Mouse (Mus musculus) heart, embryonic 15.5 days (tissue): Measurements from ENCODE around the gene Nxn. TPM values are rescaled to one million over a fixed set of nuclear protein-coding genes. Genes with fewer than 3 reads are reported as not detected.

Experiments used
- ATAC-seq: fragments of 200-750 bp; cut with Nextera tagmentation; replicated peaks from 2 replicates; pipeline ENCODE4 v1.8.0; 2017; ENCODE audit warnings: low read depth, moderate TSS enrichment; ENCODE audit not compliant: insufficient number of reproducible peaks, insufficient read depth, low FRiP score
- H3K27ac ChIP-seq: fragments of 300-500 bp; sonication (generic); 2 replicates; pipeline ENCODE4 v1.5.1; 2015; ENCODE audit warnings: mild to moderate bottlenecking, inconsistent platforms
- H3K27me3 ChIP-seq: fragments of 300-500 bp; sonication (generic); 2 replicates; pipeline ENCODE4 v1.6.1; 2015; ENCODE audit warnings: inconsistent platforms
- H3K36me3 ChIP-seq: fragments of 300-500 bp; sonication (generic); 2 replicates; pipeline ENCODE4 v1.6.1; 2015; ENCODE audit warnings: mild to moderate bottlenecking, inconsistent platforms
- H3K4me1 ChIP-seq: fragments of 300-500 bp; sonication (generic); replicated peaks from 2 replicates; pipeline ENCODE4 v1.6.1; 2015; ENCODE audit warnings: inconsistent platforms
- H3K4me2 ChIP-seq: fragments of 300-500 bp; sonication (generic); 2 replicates; pipeline ENCODE4 v1.6.1; 2015; ENCODE audit warnings: inconsistent platforms, mild to moderate bottlenecking, moderate library complexity
- H3K4me3 ChIP-seq: fragments of 300-500 bp; sonication (generic); 2 replicates; pipeline ENCODE4 v1.5.1; 2015; ENCODE audit warnings: mild to moderate bottlenecking, inconsistent platforms
- H3K9ac ChIP-seq: fragments of 300-500 bp; sonication (generic); 2 replicates; pipeline ENCODE4 v1.6.1; 2015; ENCODE audit warnings: mild to moderate bottlenecking, inconsistent platforms
- H3K9me3 ChIP-seq: fragments of 300-500 bp; sonication (generic); replicated peaks from 2 replicates; pipeline ENCODE4 v1.6.1; 2016; ENCODE audit warnings: inconsistent platforms
- WGBS: fragments of 180-500 bp; shearing (Covaris S2); methylation state at CpG from one replicate; pipeline ENCODE4 v1.1.7; 2015; ENCODE audit warnings: mixed read lengths; 5-methylcytosine and 5-hydroxymethylcytosine counted together
- polyA plus RNA-seq: library from polyadenylated mRNA; unstranded; fragments of >200 nt; fragmentation: Nextera tagmentation; extraction: Ambion mirVana; gene quantifications from 2 replicates; pipeline ENCODE4 v1.2.1, GENCODE M21; 2015

Gene Nxn
- polyA plus RNA-seq, 1 experiment from 2014 or later = 18.6 TPM

GRCm38 (mm10) chr11:76315785-76316444, 83.0 kb downstream of the Nxn start:
- no peak overlapping the region for H3K27ac ChIP-seq
- no peaks in the 10 kb centered on the region for H3K9me3 ChIP-seq
- no peak overlapping the region for H3K4me3 ChIP-seq
- ATAC-seq = no peak
- peaks cover 29% of the 10 kb centered on the region for H3K4me1 ChIP-seq
- H3K27me3 ChIP-seq = no peaks in the 10 kb centered on the region
- H3K9ac ChIP-seq = no peak overlapping the region
- no peaks in the 10 kb centered on the region for H3K36me3 ChIP-seq
- no peak overlapping the region for H3K4me2 ChIP-seq
- 73% methylated on average over 5 of the region's 5 CpGs for WGBS

- peaks cover 26% of the 10 kb centered on the region for H3K4me1 ChIP-seq
- ATAC-seq = no peak
- no peaks in the 10 kb centered on the region for H3K36me3 ChIP-seq
- H3K27ac ChIP-seq = no peak overlapping the region
- H3K9me3 ChIP-seq = no peaks in the 10 kb centered on the region
- no peak overlapping the region for H3K4me2 ChIP-seq
- 66% methylated on average over 4 of the region's 4 CpGs for WGBS
- H3K9ac ChIP-seq = no peak overlapping the region
- no peaks in the 10 kb centered on the region for H3K27me3 ChIP-seq
- no peak overlapping the region for H3K4me3 ChIP-seq
Observed at GRCm38 (mm10) chr11:76314741-76315140, 84.2 kb downstream of the Nxn start.

GRCm38 (mm10) chr11:76314140-76314539, 84.8 kb downstream of the Nxn start:
- Histone ChIP-seq H3K4me3 (no peak overlapping the region), H3K27me3 (no peaks in the 10 kb centered on the region), H3K36me3 (no peaks in the 10 kb centered on the region), H3K9ac (no peak overlapping the region), H3K4me1 (peaks cover 28% of the 10 kb centered on the region), H3K27ac (no peak overlapping the region), H3K4me2 (no peak overlapping the region), H3K9me3 (no peaks in the 10 kb centered on the region)
- ATAC-seq = no peak
- WGBS = 65% methylated on average over 6 of the region's 6 CpGs

GRCm38 (mm10) chr11:76312805-76313204, 86.1 kb downstream of the Nxn start:
- no peak overlapping the region for H3K4me3 ChIP-seq
- H3K4me2 ChIP-seq = no peak overlapping the region
- H3K27me3 ChIP-seq = no peaks in the 10 kb centered on the region
- 44% methylated on average over 4 of the region's 4 CpGs for WGBS
- no peaks in the 10 kb centered on the region for H3K9me3 ChIP-seq
- ATAC-seq = no peak
- H3K4me1 ChIP-seq = peaks cover 28% of the 10 kb centered on the region
- H3K9ac ChIP-seq = no peak overlapping the region
- no peak overlapping the region; the same call in 1 of the 2 replicates for H3K27ac ChIP-seq
- no peaks in the 10 kb centered on the region for H3K36me3 ChIP-seq

GRCm38 (mm10) chr11:76311224-76312000, 87.5 kb downstream of the Nxn start:
- WGBS = 82% methylated on average over 12 of the region's 12 CpGs
- Histone ChIP-seq H3K4me2 (no peak overlapping the region), H3K27ac (no peak overlapping the region), H3K27me3 (no peaks in the 10 kb centered on the region), H3K9ac (no peak overlapping the region), H3K9me3 (no peaks in the 10 kb centered on the region), H3K4me1 (peaks cover 35% of the 10 kb centered on the region), H3K36me3 (no peaks in the 10 kb centered on the region), H3K4me3 (no peak overlapping the region)
- ATAC-seq = no peak

- H3K27ac ChIP-seq = peak overlapping the region; percentile 35
Observed at GRCm38 (mm10) chr11:76309868-76310267, 89.1 kb downstream of the Nxn start.

GRCm38 (mm10) chr11:76309072-76309471, 89.9 kb downstream of the Nxn start:
- WGBS = 65% methylated on average over 6 of the region's 6 CpGs
- H3K27me3 ChIP-seq = no peaks in the 10 kb centered on the region
- H3K36me3 ChIP-seq = no peaks in the 10 kb centered on the region
- no peaks in the 10 kb centered on the region for H3K9me3 ChIP-seq
- H3K9ac ChIP-seq = no peak overlapping the region
- H3K4me3 ChIP-seq = no peak overlapping the region
- ATAC-seq = no peak
- H3K4me2 ChIP-seq = no peak overlapping the region
- H3K27ac ChIP-seq = no peak overlapping the region
- H3K4me1 ChIP-seq = peaks cover 46% of the 10 kb centered on the region

More at GRCm38 (mm10) chr11:76309868-76310267, 89.1 kb downstream of the Nxn start:
- 57% methylated on average over 5 of the region's 5 CpGs for WGBS
- Histone ChIP-seq H3K36me3 (no peaks in the 10 kb centered on the region), H3K27me3 (no peaks in the 10 kb centered on the region), H3K4me1 (peaks cover 46% of the 10 kb centered on the region), H3K4me3 (no peak overlapping the region), H3K9me3 (no peaks in the 10 kb centered on the region), H3K9ac (no peak overlapping the region), H3K4me2 (no peak overlapping the region)
- 0 out of 2 replicates have a peak, but pooled peaks have one; percentile 20 for ATAC-seq

GRCm38 (mm10) chr11:76306769-76307168, 92.2 kb downstream of the Nxn start:
- Histone ChIP-seq H3K27me3 (no peaks in the 10 kb centered on the region), H3K9me3 (no peaks in the 10 kb centered on the region), H3K9ac (no peak overlapping the region), H3K27ac (no peak overlapping the region), H3K4me1 (peaks cover 36% of the 10 kb centered on the region), H3K4me2 (no peak overlapping the region), H3K36me3 (no peaks in the 10 kb centered on the region), H3K4me3 (no peak overlapping the region)
- no peak for ATAC-seq
- WGBS = 55% methylated on average over 4 of the region's 4 CpGs

GRCm38 (mm10) chr11:76305571-76305970, 93.4 kb downstream of the Nxn start:
- 75% methylated on average over 4 of the region's 4 CpGs for whole genome bisulfite sequencing
- Histone ChIP-seq H3K9me3 (no peaks in the 10 kb centered on the region), H3K4me3 (no peak overlapping the region), H3K36me3 (no peaks in the 10 kb centered on the region), H3K27me3 (no peaks in the 10 kb centered on the region), H3K4me2 (no peak overlapping the region), H3K27ac (no peak overlapping the region), H3K9ac (no peak overlapping the region), H3K4me1 (peaks cover 32% of the 10 kb centered on the region)
- ATAC-seq = no peak

- Histone ChIP-seq H3K4me1 (peaks cover 27% of the 10 kb centered on the region), H3K9me3 (no peaks in the 10 kb centered on the region), H3K36me3 (no peaks in the 10 kb centered on the region), H3K4me2 (no peak overlapping the region), H3K27ac (no peak overlapping the region), H3K9ac (no peak overlapping the region), H3K4me3 (no peak overlapping the region), H3K27me3 (no peaks in the 10 kb centered on the region)
- no peak for ATAC-seq
- WGBS = 82% methylated on average over 10 of the region's 11 CpGs
Observed at GRCm38 (mm10) chr11:76303368-76303767, 95.6 kb downstream of the Nxn start.

- no peak overlapping the region for H3K4me2 ChIP-seq
- ATAC-seq = no peak
- no peak overlapping the region for H3K9ac ChIP-seq
- H3K9me3 ChIP-seq = no peaks in the 10 kb centered on the region
- peaks cover 24% of the 10 kb centered on the region for H3K4me1 ChIP-seq
- H3K4me3 ChIP-seq = no peak overlapping the region
- H3K36me3 ChIP-seq = no peaks in the 10 kb centered on the region
- H3K27me3 ChIP-seq = no peaks in the 10 kb centered on the region
- no peak overlapping the region; the same call in 1 of the 2 replicates for H3K27ac ChIP-seq
- WGBS = 76% methylated on average over 5 of the region's 5 CpGs
Observed at GRCm38 (mm10) chr11:76300862-76301261, 98.1 kb downstream of the Nxn start.
